Mouse (Mus musculus): ENCODE measurements around the gene Grik4. TPM values are rescaled to one million over a fixed set of nuclear protein-coding genes. Genes with fewer than 3 reads are reported as not detected.

Gene Grik4
- total and polyA plus RNA-seq, 3 experiments, result not detected

DNA sequence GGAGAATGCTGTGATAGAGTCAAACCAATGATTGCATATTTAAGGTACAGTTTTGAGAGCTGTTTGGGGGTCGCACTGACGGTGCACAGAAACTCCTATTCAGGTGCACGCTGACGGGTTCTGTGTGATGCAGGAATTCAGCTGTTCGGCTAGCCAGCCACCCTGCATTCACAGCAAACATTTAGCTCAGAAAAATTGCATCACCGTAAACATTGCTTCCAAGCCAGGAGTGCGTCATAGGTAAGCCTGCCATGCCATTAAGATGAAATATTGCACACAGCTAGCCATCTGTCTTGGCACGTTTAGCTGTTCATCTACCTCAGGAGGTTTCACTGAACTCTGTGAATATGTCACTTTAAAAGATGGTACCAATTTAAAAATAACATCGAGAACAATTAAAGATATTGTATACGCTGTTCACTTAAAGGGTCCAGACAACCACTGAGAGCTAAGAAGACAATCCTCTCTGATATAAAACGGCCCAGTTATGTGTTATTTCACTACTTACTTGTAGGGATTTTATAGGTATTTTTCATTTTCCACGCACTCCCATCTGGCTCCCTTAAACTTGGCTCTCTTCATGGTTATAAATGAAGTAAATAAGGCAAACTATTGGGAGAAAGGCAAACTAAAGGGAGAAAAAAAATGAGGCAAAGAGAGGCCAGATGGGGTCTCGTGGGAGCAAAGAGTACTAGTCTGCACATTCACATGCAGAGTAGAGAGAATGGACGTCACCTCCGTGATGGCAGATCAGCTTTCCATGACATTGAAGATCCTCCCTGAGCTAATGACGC, 453.5 kb downstream of the Grik4 start:
- Histone ChIP-seq H3K79me2 (replicated peaks; ENCODE audit: control insufficient read depth, extremely low read depth, insufficient read depth, poor library complexity, severe bottlenecking) (no peaks in the 10 kb centered on the region), H3K9ac (ENCODE audit: insufficient read depth, low read depth) (no peak overlapping the region), H3K27ac (ENCODE audit: insufficient read depth, low read depth) (no peak overlapping the region), H3K27me3 (replicated peaks) (peaks cover 2% of the 10 kb centered on the region), H3K4me2 (ENCODE audit: insufficient read depth, low read depth, poor library complexity, severe bottlenecking) (no peak overlapping the region), H3K4me1 (ENCODE audit: control insufficient read depth in 1 of 2, insufficient read depth in 2 of 2) (no peaks in the 10 kb centered on the region), H3K4me3 (replicated peaks in 1 of 3; ENCODE audit: low read depth in 2 of 3, low read length in 2 of 3, poor library complexity in 1 of 3) (no peak overlapping the region), H3K36me3 (replicated peaks in 1 of 2; ENCODE audit: control insufficient read depth in 1 of 2, insufficient read depth in 1 of 2, low read length in 1 of 2) (no peaks in the 10 kb centered on the region), H3K9me3 (replicated peaks; ENCODE audit: low read length) (no peaks in the 10 kb centered on the region)
- dilution Hi-C loops (cut with MboI; ENCODE audit: extremely low pct_ligation_motif_present, extremely low pct_unique_long_range_greater_than_20kb, low sequenced_read_pairs), result no loop called here
- DNase-seq (ENCODE audit: extremely low read depth), result no peak
- TF ChIP-seq GABPA (IDR thresholded peaks at IDR 0.05; ENCODE audit: insufficient replicate concordance, low read depth, low read length), result no peak
- no peak for TF ChIP-seq ELF1 (IDR thresholded peaks at IDR 0.05; ENCODE audit: low read depth, low read length)
- no peak for TF ChIP-seq MAX (IDR thresholded peaks at IDR 0.05; ENCODE audit: low read length)
- TF ChIP-seq IRF4 (IDR thresholded peaks at IDR 0.05; ENCODE audit: low read depth, low read length), result no peak
- no peak for TF ChIP-seq ETS1 (conservative IDR thresholded peaks at IDR 0.05; ENCODE audit: low read depth, low read length)
- no peak for TF ChIP-seq MAFK (IDR thresholded peaks at IDR 0.05; ENCODE audit: insufficient replicate concordance, low read length)
- TF ChIP-seq EP300 (IDR thresholded peaks at IDR 0.05; ENCODE audit: low read length), result no peak
- TF ChIP-seq BHLHE40 (IDR thresholded peaks at IDR 0.05; ENCODE audit: low read depth, low read length), result no peak
- no peak for TF ChIP-seq TCF12 (IDR thresholded peaks at IDR 0.05; ENCODE audit: low read depth, low read length)
- TF ChIP-seq CHD2 (IDR thresholded peaks at IDR 0.05; ENCODE audit: low read length), result no peak
- TF ChIP-seq KAT2A (IDR thresholded peaks at IDR 0.05; ENCODE audit: insufficient replicate concordance, low read length), result no peak
- TF ChIP-seq NRF1 (IDR thresholded peaks at IDR 0.05; ENCODE audit: low read depth, low read length), result no peak
- no peak for TF ChIP-seq SMC3 (IDR thresholded peaks at IDR 0.05; ENCODE audit: low read depth, low read length)
- no peak for TF ChIP-seq PAX5 (IDR thresholded peaks at IDR 0.05; ENCODE audit: low read length)
- TF ChIP-seq SIN3A (IDR thresholded peaks at IDR 0.05; ENCODE audit: low read length), result no peak
- TF ChIP-seq UBTF (IDR thresholded peaks at IDR 0.05; ENCODE audit: low read depth, low read length), result no peak
- no peak for TF ChIP-seq USF1 (IDR thresholded peaks at IDR 0.05; ENCODE audit: low read depth, low read length)
- no peak for TF ChIP-seq ZC3H11A (IDR thresholded peaks at IDR 0.05; ENCODE audit: low read depth, low read length)
- TF ChIP-seq HCFC1 (IDR thresholded peaks at IDR 0.05; ENCODE audit: low read depth, low read length), result no peak
- TF ChIP-seq ZKSCAN1 (IDR thresholded peaks at IDR 0.05; ENCODE audit: borderline replicate concordance, low read depth, low read length), result no peak
- in situ Hi-C loops (cut with MboI; ENCODE audit: low pct_ligation_motif_present, low pct_unique_long_range_greater_than_20kb, low sequenced_read_pairs), result no loop called here

DNA sequence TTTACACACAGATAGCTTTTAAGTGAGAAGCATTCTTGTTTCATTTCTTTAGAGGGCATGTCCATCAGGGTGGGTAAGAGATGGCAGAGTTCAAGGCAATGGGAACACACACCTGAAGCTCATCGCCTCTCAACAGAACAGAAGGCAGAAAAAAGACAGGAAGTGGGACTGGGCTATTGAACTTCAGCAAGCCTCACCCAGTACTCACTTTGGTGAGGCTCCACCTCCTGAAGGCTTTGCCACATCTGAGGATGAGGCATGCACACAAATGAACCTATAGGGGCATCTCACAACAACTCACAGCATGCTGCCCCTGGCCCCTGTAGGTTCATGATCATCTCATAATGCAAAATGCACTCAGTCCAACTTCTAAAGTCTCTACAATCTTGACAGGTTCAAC, 456.2 kb downstream of the Grik4 start:
- dilution Hi-C loops (cut with MboI; ENCODE audit: extremely low pct_ligation_motif_present, extremely low pct_unique_long_range_greater_than_20kb, low sequenced_read_pairs), result no loop called here
- in situ Hi-C loops (cut with MboI; ENCODE audit: low pct_ligation_motif_present, low pct_unique_long_range_greater_than_20kb, low sequenced_read_pairs), result no loop called here
- no peak for DNase-seq (ENCODE audit: extremely low read depth)
- H3K9ac ChIP-seq (ENCODE audit: insufficient read depth, low read depth), result no peak overlapping the region
- no peak overlapping the region for H3K27ac ChIP-seq (ENCODE audit: insufficient read depth, low read depth)
- no peaks in the 10 kb centered on the region for H3K79me2 ChIP-seq (replicated peaks; ENCODE audit: control insufficient read depth, extremely low read depth, insufficient read depth, poor library complexity, severe bottlenecking)
- TF ChIP-seq USF2 (conservative IDR thresholded peaks at IDR 0.05; ENCODE audit: low read depth, low read length), result no peak
- TF ChIP-seq UBTF (IDR thresholded peaks at IDR 0.05; ENCODE audit: low read depth, low read length), result no peak
- TF ChIP-seq MAFK (IDR thresholded peaks at IDR 0.05; ENCODE audit: insufficient replicate concordance, low read length), result no peak
- TF ChIP-seq MAX (IDR thresholded peaks at IDR 0.05; ENCODE audit: low read length), result no peak
- no peak for TF ChIP-seq TBP (conservative IDR thresholded peaks at IDR 0.05; ENCODE audit: low read depth, low read length)
- no peaks in the 10 kb centered on the region for H3K27me3 ChIP-seq (replicated peaks)
- H3K9me3 ChIP-seq (replicated peaks; ENCODE audit: low read length), result no peaks in the 10 kb centered on the region
- no peak overlapping the region for H3K4me3 ChIP-seq (replicated peaks in 1 of 3; ENCODE audit: low read depth in 2 of 3, low read length in 2 of 3, poor library complexity in 1 of 3)
- H3K36me3 ChIP-seq (replicated peaks in 1 of 2; ENCODE audit: control insufficient read depth in 1 of 2, insufficient read depth in 1 of 2, low read length in 1 of 2), result no peaks in the 10 kb centered on the region
- H3K4me1 ChIP-seq (ENCODE audit: control insufficient read depth in 1 of 2, insufficient read depth in 2 of 2), result no peaks in the 10 kb centered on the region
- no peak overlapping the region for H3K4me2 ChIP-seq (ENCODE audit: insufficient read depth, low read depth, poor library complexity, severe bottlenecking)

Measured in CH12.LX (cell line).